Mouse (Mus musculus) kidney, embryonic 16.5 days (tissue): ENCODE results near the gene Patz1. TPM values are rescaled to one million over a fixed set of nuclear protein-coding genes. Genes with fewer than 3 reads are reported as not detected.
A peak's percentile ranks its signal among the peaks of the same experiment; 100 is the strongest.

Experiments used
- ATAC-seq: fragments of 200-750 bp; cut with Nextera tagmentation; 2 replicates; pipeline ENCODE4 v1.8.0; 2017; ENCODE audit warnings: moderate TSS enrichment; ENCODE audit not compliant: low FRiP score, low TSS enrichment
- H3K27ac ChIP-seq: fragments of 300-500 bp; sonication (generic); 2 replicates; pipeline ENCODE4 v1.5.1; 2014; ENCODE audit warnings: low read length
- H3K27me3 ChIP-seq: fragments of 300-500 bp; sonication (generic); 2 replicates; pipeline ENCODE4 v1.6.1; 2014; ENCODE audit warnings: low read length, control low read depth, mixed read lengths; ENCODE audit not compliant: insufficient read depth
- H3K36me3 ChIP-seq: fragments of 300-500 bp; sonication (generic); 2 replicates; pipeline ENCODE4 v1.6.1; 2014; ENCODE audit warnings: low read length, control low read depth, mixed read lengths; ENCODE audit not compliant: insufficient read depth
- H3K4me1 ChIP-seq: fragments of 300-500 bp; sonication (generic); 2 replicates; pipeline ENCODE4 v1.6.1; 2014; ENCODE audit warnings: low read length, control low read depth, mixed read lengths; ENCODE audit not compliant: insufficient read depth
- H3K4me2 ChIP-seq: fragments of 300-500 bp; sonication (generic); replicated peaks from 2 replicates; pipeline ENCODE4 v1.6.1; 2014; ENCODE audit warnings: low read depth, low read length
- H3K4me3 ChIP-seq: fragments of 300-500 bp; sonication (generic); 2 replicates; pipeline ENCODE4 v1.5.1; 2014; ENCODE audit warnings: mild to moderate bottlenecking, low read length
- H3K9ac ChIP-seq: fragments of 300-500 bp; sonication (generic); replicated peaks from 2 replicates; pipeline ENCODE4 v1.6.1; 2014; ENCODE audit warnings: low read length
- H3K9me3 ChIP-seq: fragments of 300-500 bp; sonication (generic); 2 replicates; pipeline ENCODE4 v1.6.1; 2016; ENCODE audit warnings: low read length, control low read depth
- WGBS: fragments of 180-500 bp; shearing (Covaris S2); extraction: QIAGEN DNeasy Blood & Tissue Kit; methylation state at CpG from one replicate; pipeline ENCODE4 v1.1.7; 2014; 5-methylcytosine and 5-hydroxymethylcytosine counted together
- polyA plus RNA-seq: library from polyadenylated mRNA; unstranded; fragments of >200 nt; fragmentation: Nextera tagmentation; extraction: Ambion mirVana; gene quantifications from 2 replicates; pipeline ENCODE4 v1.2.1, GENCODE M21; 2015

Gene Patz1
- polyA plus RNA-seq, 1 experiment from 2014 or later = 49.5 TPM

- Histone ChIP-seq H3K27ac (no peak overlapping the region), H3K4me3 (no peak overlapping the region), H3K9me3 (no peaks in the 10 kb centered on the region), H3K4me1 (peaks cover 52% of the 10 kb centered on the region), H3K36me3 (no peaks in the 10 kb centered on the region), H3K27me3 (no peaks in the 10 kb centered on the region), H3K4me2 (no peak overlapping the region), H3K9ac (no peak overlapping the region)
- no peak for ATAC-seq
- 86% methylated on average over 11 of the region's 11 CpGs for WGBS
These were observed 45.6 kb downstream of the Patz1 start for GRCm38 (mm10) chr11:3334141-3334710.

- Histone ChIP-seq H3K9ac (no peak overlapping the region), H3K27me3 (no peaks in the 10 kb centered on the region), H3K36me3 (no peaks in the 10 kb centered on the region), H3K4me1 (peaks cover 52% of the 10 kb centered on the region), H3K4me3 (no peak overlapping the region), H3K4me2 (no peak overlapping the region), H3K27ac (no peak overlapping the region), H3K9me3 (no peaks in the 10 kb centered on the region)
- WGBS = 42% methylated on average over 9 of the region's 9 CpGs
- ATAC-seq = no peak
These were observed 46.1 kb downstream of the Patz1 start for GRCm38 (mm10) chr11:3334711-3335316.

DNA sequence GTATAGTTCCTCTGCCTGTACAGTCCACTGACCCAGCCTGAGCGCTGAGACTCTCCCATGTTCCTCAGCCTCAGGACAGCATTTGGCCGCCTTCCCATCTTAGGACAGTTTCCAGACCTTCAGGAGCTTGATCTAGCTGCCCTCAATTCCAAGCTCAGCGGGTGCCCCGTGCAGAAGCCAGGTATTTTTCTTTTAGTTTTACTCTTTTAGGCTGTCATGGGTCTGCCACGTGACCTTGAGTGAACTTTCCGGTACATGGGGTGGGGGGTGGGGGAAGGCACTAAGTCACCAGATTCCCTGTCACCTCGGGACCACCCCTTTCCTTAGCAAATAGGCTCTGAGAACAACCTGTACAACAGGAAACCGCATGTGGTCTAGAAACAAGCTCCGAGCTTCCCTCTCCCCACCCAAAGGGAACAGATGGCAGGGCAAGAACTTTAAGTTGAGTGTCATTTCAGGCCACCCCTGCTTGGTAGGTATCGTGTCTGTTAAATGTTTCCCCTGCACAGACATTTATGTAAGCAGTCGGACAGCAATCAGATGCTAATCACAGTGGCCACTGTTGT, 47.1 kb downstream of the Patz1 start:
- H3K9ac ChIP-seq = no peak overlapping the region
- WGBS = 34% methylated on average over 11 of the region's 11 CpGs
- H3K36me3 ChIP-seq = no peaks in the 10 kb centered on the region
- no peaks in the 10 kb centered on the region for H3K9me3 ChIP-seq
- H3K4me1 ChIP-seq = peaks cover 46% of the 10 kb centered on the region
- H3K4me2 ChIP-seq = no peak overlapping the region
- H3K4me3 ChIP-seq = no peak overlapping the region
- no peaks in the 10 kb centered on the region for H3K27me3 ChIP-seq
- ATAC-seq = no peak
- H3K27ac ChIP-seq = no peak overlapping the region

GRCm38 (mm10) chr11:3336602-3337001, 47.9 kb downstream of the Patz1 start:
- Histone ChIP-seq H3K4me3 (no peak overlapping the region), H3K4me2 (no peak overlapping the region), H3K27ac (no peak overlapping the region), H3K9me3 (no peaks in the 10 kb centered on the region), H3K36me3 (no peaks in the 10 kb centered on the region), H3K9ac (no peak overlapping the region), H3K4me1 (peaks cover 39% of the 10 kb centered on the region), H3K27me3 (no peaks in the 10 kb centered on the region)
- no peak for ATAC-seq
- 89% methylated on average over 3 of the region's 3 CpGs for WGBS

DNA sequence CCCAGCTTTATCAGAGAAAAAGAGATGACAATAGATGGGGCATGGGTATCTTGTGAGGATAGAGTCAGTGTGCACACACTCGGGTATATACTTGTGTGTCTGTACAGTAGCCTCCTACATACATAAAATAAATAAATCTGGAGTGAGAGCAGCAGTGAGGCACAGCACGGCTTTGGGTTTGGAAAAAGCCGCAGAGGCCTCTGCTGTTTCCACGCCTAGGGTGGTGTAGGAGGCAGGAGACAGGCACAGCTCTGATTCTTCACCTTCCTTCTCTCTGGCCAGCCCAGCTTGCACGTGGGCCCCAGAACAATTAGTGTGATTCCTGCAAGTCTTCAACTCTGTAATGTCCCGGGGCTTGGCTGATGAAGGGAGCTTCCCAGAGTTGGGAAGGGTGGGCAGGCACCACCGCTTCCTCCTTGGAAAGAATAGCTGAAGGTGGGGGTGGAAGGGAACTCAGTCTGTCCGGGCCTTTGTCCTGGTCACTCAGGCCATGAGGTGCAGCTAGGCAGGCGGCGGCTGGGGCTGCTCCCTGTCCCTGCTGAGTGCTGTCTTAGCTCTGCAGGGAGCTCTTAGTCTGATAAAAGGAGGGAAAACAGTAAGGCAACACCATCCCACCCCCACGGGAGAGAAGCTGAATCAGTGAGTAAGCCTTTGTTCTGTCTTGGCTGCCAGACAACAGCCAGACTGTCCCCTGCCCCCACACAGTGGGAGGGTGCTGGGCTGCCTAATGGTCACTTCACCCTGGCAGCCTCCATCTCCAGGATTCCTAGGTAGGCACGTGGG, 48.7 kb downstream of the Patz1 start:
- no peaks in the 10 kb centered on the region for H3K27me3 ChIP-seq
- H3K9me3 ChIP-seq = no peaks in the 10 kb centered on the region
- peak overlapping the region; percentile 51; the same call in 1 of the 2 replicates for H3K27ac ChIP-seq
- peak; percentile 40; the same call in 1 of the 2 replicates for ATAC-seq
- H3K36me3 ChIP-seq = no peaks in the 10 kb centered on the region
- H3K9ac ChIP-seq = peak overlapping the region; percentile 35; the same call in 1 of the 2 replicates
- WGBS = 16% methylated on average over 12 of the region's 12 CpGs
- H3K4me1 ChIP-seq = peaks cover 34% of the 10 kb centered on the region
- no peak overlapping the region for H3K4me3 ChIP-seq
- H3K4me2 ChIP-seq = no peak overlapping the region

GRCm38 (mm10) chr11:3337961-3338360, 49.3 kb downstream of the Patz1 start:
- no peaks in the 10 kb centered on the region for H3K36me3 ChIP-seq
- no peak overlapping the region for H3K4me3 ChIP-seq
- no peak overlapping the region; the same call in 1 of the 2 replicates for H3K27ac ChIP-seq
- peaks cover 29% of the 10 kb centered on the region for H3K4me1 ChIP-seq
- H3K9me3 ChIP-seq = no peaks in the 10 kb centered on the region
- no peak overlapping the region for H3K4me2 ChIP-seq
- 60% methylated on average over 5 of the region's 5 CpGs for WGBS
- H3K27me3 ChIP-seq = no peaks in the 10 kb centered on the region
- peak overlapping the region; percentile 35; the same call in 1 of the 2 replicates for H3K9ac ChIP-seq
- no peak; the same call in 1 of the 2 replicates for ATAC-seq

DNA sequence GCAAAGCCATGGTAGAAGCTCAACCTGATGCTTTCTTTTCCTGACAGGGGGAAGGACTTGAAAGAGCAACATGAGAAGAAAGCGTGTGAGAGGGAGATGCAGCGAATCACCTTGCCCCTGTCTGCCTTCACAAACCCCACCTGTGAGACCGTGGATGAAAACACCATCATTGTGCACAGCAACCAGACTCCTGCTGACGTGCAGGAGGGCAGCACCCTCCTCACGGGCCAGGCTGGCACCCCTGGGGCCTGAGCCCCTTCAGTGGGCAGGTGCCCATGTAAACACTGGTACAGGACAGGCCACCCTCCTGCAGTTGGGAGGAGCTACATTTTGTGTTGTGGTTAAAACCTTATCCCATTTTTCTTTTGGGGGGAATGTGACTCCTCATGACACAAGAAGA, 52.8 kb downstream of the Patz1 start:
- no peak overlapping the region for H3K4me3 ChIP-seq
- 76% methylated on average over 5 of the region's 5 CpGs for WGBS
- no peak for ATAC-seq
- H3K9ac ChIP-seq = no peak overlapping the region
- H3K27me3 ChIP-seq = no peaks in the 10 kb centered on the region
- no peaks in the 10 kb centered on the region for H3K9me3 ChIP-seq
- H3K27ac ChIP-seq = no peak overlapping the region
- peaks cover 20% of the 10 kb centered on the region for H3K36me3 ChIP-seq
- H3K4me1 ChIP-seq = peaks cover 15% of the 10 kb centered on the region
- H3K4me2 ChIP-seq = no peak overlapping the region

GRCm38 (mm10) chr11:3344916-3345315, 56.2 kb downstream of the Patz1 start:
- no peak overlapping the region for H3K4me2 ChIP-seq
- no peaks in the 10 kb centered on the region for H3K9me3 ChIP-seq
- H3K4me3 ChIP-seq = no peak overlapping the region
- no peak for ATAC-seq
- H3K27ac ChIP-seq = no peak overlapping the region
- 84% methylated on average over 3 of the region's 3 CpGs for WGBS
- H3K9ac ChIP-seq = no peak overlapping the region
- peaks cover 20% of the 10 kb centered on the region for H3K36me3 ChIP-seq
- no peaks in the 10 kb centered on the region for H3K27me3 ChIP-seq
- peaks cover 24% of the 10 kb centered on the region for H3K4me1 ChIP-seq

DNA sequence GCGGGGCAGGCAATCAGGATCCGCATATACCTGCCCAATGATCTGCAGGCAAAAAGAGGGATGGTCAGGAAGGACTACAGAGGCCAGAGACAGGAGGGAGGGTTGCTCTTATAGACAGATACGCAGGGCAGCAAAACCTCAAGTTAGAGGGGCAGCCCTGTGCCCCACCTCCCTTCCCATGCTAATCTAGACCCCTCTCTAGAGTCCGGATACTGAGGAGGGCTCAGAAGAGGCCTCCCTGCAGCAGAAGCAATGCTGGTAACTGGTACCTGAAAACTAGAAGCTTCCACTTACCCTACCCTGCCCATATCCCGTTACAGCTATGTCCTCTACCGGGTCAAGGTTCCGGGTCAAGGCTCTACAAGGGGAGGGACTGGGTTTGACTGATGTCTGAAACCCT, 57.7 kb downstream of the Patz1 start:
- peaks cover 29% of the 10 kb centered on the region for H3K36me3 ChIP-seq
- 70% methylated on average over 7 of the region's 7 CpGs for WGBS
- H3K9me3 ChIP-seq = no peaks in the 10 kb centered on the region
- no peak overlapping the region for H3K4me2 ChIP-seq
- no peak overlapping the region for H3K4me3 ChIP-seq
- H3K4me1 ChIP-seq = peaks cover 24% of the 10 kb centered on the region
- H3K9ac ChIP-seq = no peak overlapping the region; the same call in 1 of the 2 replicates
- no peak for ATAC-seq
- no peaks in the 10 kb centered on the region for H3K27me3 ChIP-seq
- H3K27ac ChIP-seq = no peak overlapping the region
